In genomic region chr10:95031371-95031770, GRCm38 (mm10) we compare ENCODE assay signal across 17 mouse cellular contexts.
"Had no signal": no experiment of that assay in that cellular context is flagged by ENCODE, and none has a peak within 500 bp of the region (broad histone marks: within the 10 kb centered on the region; RNA-seq: fewer than 3 reads in every experiment).

No protein-coding gene starts in this region.

- H3K4me2 ChIP-seq: lung, embryonic 15.5 days; midbrain, embryonic 11.5 days; midbrain, embryonic 13.5 days; midbrain, embryonic 15.5 days; neural tube, embryonic 12.5 days; stomach, embryonic 15.5 days had no signal

- H3K9ac ChIP-seq: lung, embryonic 15.5 days; midbrain, embryonic 13.5 days; midbrain, embryonic 15.5 days; neural tube, embryonic 12.5 days; stomach, embryonic 15.5 days had no signal

- H3K4me3 ChIP-seq: lung, embryonic 15.5 days; megakaryocyte, embryonic 14.5 days; midbrain, embryonic 13.5 days; midbrain, embryonic 15.5 days; neural tube, embryonic 12.5 days; stomach, embryonic 15.5 days had no signal

- H3K4me1 ChIP-seq: midbrain, embryonic 15.5 days; neural tube, embryonic 12.5 days; stomach, embryonic 15.5 days had no signal

- DNase-seq: lung, adult 2 months; lung, postnatal 14 days; lung, postnatal 36 days; right cerebral cortex, postnatal 14 days; thymus, adult 2 months; thymus, postnatal 25 days; thymus, postnatal 4 days had no signal

- H3K9me3 ChIP-seq: lung, embryonic 15.5 days; megakaryocyte, embryonic 14.5 days; midbrain, embryonic 13.5 days; midbrain, embryonic 15.5 days; neural tube, embryonic 12.5 days; stomach, embryonic 15.5 days had no signal

- H3K27me3 ChIP-seq: lung, embryonic 15.5 days; midbrain, embryonic 13.5 days; midbrain, embryonic 15.5 days; neural tube, embryonic 12.5 days; stomach, embryonic 15.5 days had no signal

- ATAC-seq: lung, postnatal 0 days; midbrain, embryonic 13.5 days; midbrain, embryonic 15.5 days had no signal

- H3K27ac ChIP-seq: lung, embryonic 15.5 days; macrophage; midbrain, embryonic 13.5 days; midbrain, embryonic 15.5 days; neural tube, embryonic 12.5 days; stomach, embryonic 15.5 days; stomach, postnatal 0 days had no signal

- H3K36me3 ChIP-seq: lung, embryonic 15.5 days; midbrain, embryonic 13.5 days; midbrain, embryonic 15.5 days; neural tube, embryonic 12.5 days; stomach, embryonic 15.5 days had no signal
